Mouse (Mus musculus): ENCODE data around the gene Axdnd1.
A peak's percentile ranks its signal among the peaks of the same experiment; 100 is the strongest.

Axdnd1 gene

DNA sequence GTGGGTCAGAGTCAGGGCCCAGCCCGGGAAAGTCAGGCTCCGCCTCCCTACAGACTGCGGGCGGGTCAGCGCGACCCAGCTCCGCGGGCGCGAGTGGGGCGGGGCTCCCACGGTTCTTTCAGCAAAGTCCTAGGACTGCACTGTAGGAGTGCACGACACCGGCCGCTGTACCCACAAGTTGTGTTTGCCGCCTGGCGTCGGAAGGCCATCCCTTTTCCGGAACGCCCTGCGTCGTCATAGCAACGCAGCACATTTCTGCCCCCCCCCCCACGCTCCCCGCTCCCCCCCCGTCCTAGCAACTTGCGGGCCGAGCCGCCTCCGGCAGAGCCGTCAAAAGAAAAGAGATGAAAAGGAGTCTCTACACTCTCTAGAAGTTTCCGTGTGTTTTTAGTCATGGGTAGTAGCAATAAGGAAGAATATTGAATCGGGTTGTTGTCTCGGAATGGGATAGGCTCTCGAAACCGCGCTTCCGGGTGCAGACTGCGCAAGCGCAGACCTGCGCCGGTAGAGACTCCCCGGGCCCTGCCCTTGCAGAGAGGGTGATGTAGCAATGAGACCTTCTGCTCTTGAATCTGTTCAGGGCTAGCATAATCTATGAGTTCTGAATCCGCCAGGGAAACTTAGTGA is at the start of gene Axdnd1:
Gene Axdnd1 (minus strand): TSS at position 489 of the 627 bp plus-strand sequence.
- DNase-seq (ENCODE audit: low spot score), result peak; percentile 79

DNA sequence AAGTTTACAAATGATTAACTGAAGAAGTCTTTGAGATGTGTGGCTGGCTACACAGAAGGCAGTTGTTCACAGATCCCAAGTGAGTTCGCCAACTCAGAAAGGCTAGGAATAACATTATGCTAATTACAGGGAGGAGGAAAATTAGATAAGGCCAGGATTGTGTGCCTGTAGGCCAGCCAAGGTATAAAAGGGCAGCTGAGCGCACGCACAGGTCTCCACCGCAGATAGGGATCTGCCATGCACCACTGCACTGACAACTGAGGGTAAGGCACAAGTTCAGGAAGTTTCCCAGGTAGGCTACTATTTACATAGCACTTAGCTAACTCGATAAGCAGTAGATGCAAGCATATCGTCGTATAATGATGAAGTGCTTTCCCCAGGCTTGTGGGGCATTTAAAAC is 49.6 kb upstream of the Axdnd1 start:
- no peak for DNase-seq (ENCODE audit: low spot score)

DNA sequence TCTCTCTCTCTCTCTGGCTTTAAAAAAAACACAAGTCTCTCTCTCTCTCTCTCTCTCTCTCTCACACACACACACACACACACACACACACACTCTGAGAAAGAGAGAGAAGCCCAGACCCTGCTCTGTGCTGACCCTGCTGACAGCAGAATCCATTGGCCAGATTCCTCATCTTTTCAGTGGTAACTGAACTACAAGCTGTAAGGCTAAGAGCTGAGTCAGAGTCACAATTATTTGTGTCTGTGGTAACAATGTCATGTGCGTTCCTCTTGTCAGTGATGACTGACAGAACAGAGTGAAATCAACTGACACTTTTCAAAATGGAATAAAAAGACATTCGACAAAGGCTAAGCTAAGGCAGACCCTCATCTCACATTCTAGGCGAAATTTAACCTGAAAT is 47.6 kb upstream of the Axdnd1 start:
- DNase-seq (ENCODE audit: low spot score), result no peak

DNA sequence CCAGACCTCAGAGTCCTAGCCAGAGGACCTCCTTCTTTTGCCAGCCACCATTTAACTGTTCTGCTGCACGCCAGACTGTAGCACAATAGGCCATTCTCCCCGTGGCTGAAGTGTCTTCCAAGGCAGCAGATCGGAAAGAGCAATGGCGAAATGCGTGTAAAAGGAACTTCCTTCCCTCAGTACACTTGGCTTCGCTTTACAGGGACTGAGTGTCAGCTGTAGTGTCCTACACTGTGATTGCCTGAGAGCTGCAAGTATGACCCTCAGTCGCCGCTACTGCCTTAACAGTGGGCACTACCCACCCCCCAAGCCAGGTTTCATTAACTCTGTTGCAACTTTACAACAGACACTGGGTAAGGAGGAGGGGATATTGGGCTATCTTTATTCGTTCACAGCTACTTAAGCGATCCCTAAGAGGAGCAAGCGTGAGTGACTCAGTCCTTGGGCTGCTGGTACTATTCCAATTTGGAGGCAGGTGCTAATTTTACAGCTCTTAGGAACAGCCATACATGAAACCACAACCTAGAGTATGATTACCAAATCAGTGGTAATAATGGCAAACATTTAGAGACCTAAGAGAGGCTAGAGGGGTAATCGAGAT is 46.8 kb upstream of the Axdnd1 start:
- DNase-seq (ENCODE audit: low spot score), result no peak

DNA sequence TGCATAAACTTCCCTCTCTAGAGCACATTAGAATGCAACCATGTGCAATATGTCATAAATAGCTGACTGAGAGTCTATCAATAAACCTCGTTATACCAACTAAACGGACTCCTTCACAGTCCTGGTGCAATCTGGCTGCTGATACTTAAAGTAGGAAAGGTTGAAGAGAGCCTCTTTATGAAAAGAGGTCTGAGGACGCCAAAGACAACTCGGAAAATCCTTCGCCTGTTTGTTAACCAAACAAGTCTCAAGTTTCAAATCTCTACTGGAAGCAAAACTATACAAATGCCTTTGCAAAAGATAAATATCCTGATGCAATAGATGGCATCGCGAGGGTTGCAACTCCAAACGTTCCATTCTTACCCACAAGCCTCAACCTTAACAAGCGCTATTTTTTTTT is 44.0 kb upstream of the Axdnd1 start:
- no peak for DNase-seq (ENCODE audit: low spot score)

DNA sequence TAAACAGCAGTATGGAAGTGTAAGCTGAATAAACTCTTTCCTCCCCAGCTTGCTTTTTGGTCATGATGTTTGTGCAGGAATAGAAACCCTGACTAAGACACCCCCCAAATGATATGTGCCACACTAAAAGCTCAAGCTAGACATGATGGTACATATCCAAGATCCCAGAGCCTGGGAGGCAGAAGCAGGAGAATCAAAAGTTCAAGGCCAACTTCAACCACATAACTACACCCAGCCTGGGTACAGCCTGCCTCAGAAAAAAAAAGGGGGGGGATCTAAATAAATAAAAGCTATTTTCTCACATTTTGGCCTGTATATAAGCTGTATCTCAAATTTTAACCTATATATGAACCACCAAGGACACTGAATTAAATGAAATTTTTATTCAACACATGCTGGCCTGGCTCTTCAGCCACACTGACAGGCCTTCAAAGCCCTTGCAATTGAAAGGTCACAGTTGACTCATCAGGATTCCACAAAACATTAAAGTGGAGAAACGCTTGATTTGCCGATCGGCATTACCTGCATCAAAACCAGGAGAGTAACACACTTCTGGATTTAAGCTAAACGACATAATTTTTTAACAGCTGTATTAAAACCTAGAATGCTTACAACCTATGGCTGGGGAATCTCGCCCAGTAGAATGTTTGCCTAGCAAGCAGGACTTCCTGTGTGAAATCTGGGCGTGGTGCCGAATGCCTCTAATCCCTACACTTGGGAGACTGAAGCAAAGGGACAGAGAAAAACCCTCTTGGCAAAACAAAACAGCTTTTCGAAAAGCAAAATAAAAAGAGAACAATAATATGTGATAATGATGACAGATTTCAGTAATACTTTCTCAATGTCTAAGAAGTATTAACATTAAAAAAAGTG is 43.3 kb upstream of the Axdnd1 start:
- no peak for DNase-seq (ENCODE audit: low spot score)

DNA sequence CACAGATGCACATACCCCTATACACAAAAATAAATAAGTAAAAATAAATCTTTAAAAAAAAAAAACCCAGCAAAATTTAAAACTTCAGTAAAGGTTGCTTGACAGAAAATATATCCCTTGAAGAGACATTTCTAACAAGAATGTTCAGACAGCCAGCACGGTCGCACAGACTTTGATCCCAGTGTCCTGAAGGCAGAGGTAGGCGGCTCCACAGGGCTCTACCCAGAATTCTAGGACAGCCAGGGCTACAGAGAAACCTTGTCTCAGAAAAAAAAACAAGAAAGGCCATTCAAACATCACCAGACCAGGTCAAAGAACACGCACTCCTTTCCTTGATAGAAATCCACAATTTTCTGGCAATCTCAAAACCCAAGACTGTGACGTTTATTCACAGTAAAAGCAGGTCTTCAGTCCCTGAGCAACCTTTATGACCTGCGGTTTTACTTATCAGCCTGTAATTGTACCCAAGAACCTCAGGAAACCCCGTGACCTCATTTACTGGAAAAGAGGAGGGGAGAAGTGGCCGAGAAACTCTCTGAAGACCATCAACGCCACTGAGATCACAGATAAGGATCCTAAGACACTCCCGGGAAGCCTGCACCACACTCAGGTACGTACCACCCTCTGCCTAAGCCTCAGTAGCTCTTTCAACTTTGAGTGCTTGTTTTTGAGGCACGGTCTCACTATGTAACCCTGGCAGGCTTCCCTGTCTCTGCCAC is 41.5 kb upstream of the Axdnd1 start:
- no peak for DNase-seq (ENCODE audit: low spot score)

DNA sequence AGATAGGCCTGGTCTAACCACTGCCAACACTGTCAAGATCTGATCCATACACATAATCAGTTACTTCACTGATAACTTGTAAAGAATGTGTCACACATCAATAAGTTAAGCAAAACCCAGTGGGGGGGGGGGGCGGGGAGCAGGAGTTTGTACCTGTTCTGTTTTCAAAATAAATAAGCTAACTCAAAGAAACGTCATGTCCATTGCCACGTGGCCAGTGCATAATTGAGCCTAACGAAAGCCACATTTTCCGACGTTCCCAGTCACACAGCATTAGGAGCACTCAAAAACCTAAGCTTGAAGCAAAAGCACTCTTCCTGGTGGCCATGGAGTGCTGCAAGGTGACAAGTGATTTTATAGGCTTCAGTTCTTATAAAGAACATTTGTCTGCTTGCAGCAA is 40.1 kb upstream of the Axdnd1 start:
- DNase-seq (ENCODE audit: low spot score), result no peak

DNA sequence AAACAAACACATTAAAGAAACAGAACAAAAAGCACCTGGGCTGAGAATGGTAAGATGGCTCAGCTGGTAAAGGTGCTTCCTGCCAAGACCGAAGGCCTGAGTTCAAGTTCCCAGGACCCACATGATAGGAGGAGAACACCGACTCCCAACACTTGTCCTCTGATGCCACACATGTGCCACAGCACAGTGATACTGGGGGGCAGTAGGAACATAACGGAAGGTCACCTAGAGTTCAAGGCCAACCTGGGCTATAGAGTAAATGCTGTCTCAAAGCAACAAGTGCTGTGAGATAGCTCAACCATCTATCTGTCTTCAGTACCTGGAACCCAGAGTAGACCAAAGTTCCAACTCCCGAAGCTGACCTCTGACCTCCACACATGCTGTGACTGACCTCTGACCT is 39.3 kb upstream of the Axdnd1 start:
- DNase-seq (ENCODE audit: low spot score), result no peak

DNA sequence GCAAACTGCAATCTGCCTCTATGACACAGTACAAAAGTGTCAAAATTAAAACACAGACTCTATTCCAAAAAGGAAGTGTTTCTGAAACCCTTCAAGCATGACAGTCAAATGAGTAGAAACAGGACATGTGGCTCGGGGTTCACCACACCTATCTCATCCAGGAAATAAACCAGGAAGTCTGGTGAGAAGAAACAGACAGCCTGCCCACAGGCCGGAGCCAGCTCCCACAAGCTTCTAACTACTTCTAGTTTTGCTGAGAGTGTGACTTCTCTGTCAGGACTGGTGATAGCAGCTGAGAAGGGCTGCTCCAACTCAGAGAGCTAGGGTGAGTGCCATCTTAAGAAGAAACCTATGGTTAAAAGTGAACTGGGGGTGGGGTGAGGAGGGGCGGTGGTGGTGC is 38.7 kb upstream of the Axdnd1 start:
- DNase-seq (ENCODE audit: low spot score), result no peak

DNA sequence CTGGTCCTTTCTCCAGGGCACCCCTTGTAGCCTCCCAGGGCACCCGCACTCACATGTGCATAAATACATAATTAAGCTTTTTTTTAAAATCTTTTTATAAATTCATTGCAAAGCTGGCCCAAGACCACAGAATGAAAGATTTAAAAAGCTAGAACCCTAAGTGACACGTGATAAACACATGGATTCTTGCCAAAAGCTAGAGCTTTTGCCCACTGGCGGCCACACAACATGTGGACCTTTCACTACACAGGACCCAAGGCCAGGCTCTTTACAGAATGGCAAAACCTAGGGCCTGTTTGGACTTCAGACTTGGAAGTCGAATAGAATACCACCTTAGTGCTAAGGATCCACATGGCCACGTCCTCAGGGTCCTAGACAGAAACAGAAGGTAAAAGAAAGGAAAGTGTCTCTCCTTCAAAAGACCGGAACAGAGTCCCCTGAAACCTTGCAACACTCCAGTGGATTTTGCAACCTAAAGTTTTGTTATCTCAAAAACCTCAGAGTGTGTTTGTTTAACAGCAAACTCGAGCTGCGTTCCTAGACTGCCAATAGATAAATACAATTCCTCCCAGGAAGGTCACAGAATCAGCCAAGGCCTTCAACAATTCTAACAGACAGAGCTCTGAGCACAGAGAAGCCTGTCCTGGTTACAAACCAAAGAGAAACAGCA is 37.6 kb upstream of the Axdnd1 start:
- DNase-seq (ENCODE audit: low spot score), result no peak

DNA sequence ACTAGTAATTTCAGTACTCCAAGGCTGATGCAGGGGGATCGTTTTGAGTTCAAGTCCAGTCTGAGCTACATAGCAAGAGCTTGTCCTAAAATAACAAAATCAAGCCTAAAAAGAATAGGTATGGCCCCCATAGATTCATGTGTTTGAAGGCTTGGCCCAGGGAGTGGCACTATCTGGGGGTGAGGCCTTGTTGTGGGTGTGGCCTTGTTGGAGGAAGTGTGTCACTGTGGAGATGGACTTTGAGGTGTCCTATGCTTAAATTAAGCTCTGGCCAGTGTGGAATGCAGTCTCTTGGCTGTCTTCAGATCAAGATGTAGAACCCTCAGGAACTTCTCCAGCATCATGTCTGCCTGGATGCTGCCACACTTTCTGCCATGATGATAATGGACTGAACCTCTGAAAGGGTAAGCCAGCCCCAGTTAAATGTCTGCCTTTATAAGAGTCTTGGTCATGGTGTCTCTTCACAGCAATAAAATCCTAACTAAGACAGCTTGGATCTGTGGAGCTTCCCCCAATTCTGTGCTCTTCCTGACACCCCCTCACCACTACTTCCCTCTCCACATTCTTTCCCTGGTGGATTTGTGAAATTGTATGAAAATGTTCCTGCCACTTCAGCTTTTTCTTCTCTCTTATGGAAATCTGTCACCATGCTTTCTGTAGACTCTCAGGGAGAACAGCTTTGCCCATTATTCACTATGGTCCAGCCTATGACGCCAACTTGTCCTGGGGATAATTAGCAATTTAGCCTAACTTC is 34.2 kb upstream of the Axdnd1 start:
- DNase-seq (ENCODE audit: low spot score), result no peak

DNA sequence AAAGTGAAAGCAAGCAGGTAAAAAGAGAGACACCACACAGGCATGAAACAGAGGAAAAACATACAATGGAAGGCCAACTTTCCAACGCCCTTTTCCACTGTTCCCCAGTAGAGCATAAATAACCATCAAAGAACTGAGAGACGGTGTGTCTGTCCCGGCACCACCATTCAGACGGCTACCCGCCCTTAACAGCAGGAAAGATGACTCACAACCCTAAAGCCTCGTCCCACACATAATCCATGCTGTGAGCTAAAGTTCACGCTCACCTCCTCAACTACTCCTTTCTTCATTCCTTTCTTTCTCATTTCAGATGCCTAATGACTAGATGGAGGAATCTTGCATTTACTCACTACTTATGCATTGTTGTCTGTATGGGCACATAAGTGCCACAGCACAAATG is 33.4 kb upstream of the Axdnd1 start:
- no peak for DNase-seq (ENCODE audit: low spot score)

DNA sequence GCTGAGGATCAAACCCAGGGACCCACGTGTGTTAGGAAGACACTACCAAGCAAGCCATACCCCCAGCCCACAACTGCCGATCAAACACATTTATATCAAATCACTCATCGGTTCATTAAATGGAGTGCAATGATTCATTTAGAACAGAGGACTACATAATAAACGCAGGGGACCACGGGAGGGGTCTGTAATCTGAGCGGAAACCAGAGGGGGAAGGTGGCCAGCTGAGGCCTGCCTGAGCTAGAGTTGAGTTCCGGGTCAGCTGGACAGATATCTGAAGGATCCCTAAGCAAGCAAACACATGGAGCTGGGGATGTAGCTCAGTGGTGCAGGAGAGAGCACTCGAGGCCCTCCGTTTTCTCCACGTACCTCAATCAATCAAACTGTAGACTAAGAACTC is 32.9 kb upstream of the Axdnd1 start:
- no peak for DNase-seq (ENCODE audit: low spot score)

DNA sequence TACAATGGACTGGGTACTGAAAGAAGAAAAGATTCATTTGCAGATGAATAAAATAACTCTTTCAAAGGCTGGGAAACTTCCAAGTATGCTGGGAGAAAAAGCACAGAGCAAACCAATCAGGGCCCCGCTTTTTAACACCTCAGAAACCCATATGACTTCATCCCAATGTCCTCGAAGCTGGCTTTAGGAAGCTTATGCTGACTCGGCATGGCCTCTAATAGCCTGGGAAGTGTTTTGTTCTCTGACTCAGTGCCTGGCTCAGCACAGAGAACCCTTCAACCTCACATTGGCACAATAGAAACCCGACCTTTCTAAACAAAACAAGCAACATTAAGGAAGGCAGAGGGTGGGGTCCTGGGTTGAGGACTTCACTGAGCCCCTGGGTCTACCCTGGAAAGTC is 29.5 kb upstream of the Axdnd1 start:
- no peak for DNase-seq (ENCODE audit: low spot score)

DNA sequence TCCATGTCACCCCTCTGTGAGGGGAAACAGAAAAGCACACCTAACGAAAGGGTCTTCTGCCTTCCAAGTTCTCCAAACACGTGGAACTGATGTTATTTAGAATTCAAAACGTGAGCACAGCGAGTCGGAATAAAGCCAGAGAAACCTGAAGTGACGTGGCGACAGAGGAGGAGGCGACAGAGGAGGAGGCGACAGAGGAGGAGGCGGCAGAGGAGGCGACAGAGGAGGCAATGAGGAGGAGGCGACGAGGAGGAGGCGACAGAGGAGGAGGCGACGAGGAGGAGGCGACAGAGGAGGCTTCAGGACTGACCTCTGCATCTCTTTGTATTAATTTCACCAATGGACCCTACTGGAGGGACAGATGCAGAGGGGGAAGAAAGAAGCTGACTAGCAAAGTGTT is 28.7 kb upstream of the Axdnd1 start:
- DNase-seq (ENCODE audit: low spot score), result no peak

DNA sequence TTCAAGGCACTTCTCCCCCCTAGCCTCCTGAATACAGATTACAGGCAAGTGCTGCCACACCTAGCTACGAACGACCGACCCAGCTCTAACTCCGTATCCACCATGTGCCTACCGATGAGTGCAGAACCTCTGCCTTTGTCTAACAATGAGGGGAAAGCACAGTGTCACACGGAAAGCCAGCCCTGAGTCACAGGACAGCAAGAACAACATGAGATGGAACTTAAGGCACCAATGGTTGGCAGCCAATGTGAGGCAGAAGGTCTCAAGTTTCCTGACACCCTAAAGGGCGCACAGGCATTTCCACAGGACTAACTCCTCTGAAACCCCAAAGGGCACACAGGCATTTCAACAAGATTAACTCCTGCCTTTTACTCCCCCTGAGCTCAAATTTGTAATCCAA is 28.1 kb upstream of the Axdnd1 start:
- DNase-seq (ENCODE audit: low spot score), result no peak

DNA sequence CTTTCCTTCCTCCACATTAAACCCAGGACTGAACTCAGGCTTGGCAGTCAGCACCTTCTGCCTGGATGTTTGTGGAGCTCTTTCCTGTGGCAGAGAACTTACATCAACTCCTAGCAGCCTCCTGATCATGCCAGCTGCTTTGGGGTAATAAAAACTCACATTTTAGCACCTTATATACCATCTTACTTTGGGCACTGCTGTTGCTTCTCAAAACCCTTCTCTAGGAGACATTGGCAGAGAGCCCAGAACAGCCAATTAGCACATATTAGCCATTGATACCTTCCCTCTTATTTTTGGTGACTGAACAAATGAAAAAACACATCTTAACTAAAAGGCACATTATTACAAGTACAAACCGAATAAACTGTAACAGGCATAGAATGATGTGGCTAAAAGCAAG is 24.1 kb upstream of the Axdnd1 start:
- no peak for DNase-seq (ENCODE audit: low spot score)

DNA sequence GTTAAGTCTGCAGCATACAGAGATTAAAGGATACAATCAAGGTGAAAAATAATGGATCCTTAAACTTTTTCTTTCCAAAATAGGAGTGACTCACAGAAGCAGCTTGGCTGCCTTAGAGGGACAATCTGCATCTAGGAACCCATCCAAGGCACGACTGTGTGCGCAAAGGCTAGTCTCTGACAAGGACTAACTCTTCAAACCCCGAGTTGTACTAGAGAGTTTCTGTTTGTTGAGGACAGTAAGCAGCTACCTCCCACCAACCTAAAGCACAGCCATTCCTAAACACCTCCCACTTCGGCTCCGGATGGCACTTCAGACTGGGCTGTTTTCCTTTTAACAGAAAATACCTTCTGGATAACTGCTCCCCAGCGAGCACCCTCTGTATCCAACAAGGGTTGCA is 21.8 kb upstream of the Axdnd1 start:
- no peak for DNase-seq (ENCODE audit: low spot score)

DNA sequence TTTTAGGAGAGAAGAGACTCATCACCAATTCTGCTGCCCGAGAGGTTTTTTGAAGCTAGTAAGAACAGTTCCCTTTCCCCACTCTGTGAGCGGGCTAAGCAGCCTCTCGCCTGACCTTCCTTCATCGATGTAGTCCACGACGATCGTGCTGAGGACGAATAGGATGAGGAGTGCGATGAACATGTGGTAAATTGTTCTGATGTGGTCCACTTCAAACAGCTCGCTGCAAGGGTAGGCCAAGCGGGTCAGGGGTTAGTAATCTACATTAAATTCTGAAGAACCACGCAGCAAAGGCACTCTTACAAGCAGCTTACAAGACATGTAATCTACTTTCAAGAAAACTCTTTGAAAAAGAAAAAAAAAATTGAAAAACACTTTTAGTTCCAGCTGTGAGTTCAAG is 21.3 kb upstream of the Axdnd1 start:
- DNase-seq (ENCODE audit: low spot score), result no peak

DNA sequence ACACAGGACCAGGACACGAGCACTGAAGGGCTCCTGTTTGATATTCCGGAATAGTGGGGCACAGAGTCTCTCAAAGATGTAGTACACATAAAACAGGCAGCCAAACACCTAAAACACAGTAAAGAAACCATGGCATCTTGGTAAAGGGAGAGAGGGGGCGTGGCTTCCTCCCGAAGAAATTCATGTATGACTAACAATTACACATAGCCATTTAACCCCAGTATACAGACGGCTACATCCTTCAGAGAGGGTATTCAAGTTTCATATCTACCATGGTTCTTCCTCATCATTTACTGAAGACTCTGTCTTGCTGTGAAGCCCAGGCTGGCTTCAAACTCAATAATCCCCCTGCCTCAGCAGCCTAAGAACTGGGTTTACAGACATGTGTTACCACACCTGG is 16.8 kb upstream of the Axdnd1 start:
- no peak for DNase-seq (ENCODE audit: low spot score)
